ENCODE assay signal across 13 mouse cellular contexts in genomic region chrX:161909963-161910362, GRCm38 (mm10).
DNase-seq lines count a peak whose midpoint lies in the region; ATAC-seq and TF ChIP-seq lines count a peak whose summit lies in the region.
"Had no signal": no experiment of that assay in that cellular context is flagged by ENCODE, and none has a peak within 500 bp of the region (broad histone marks: within the 10 kb centered on the region; RNA-seq: fewer than 3 reads in every experiment).

No protein-coding gene starts in this region.

- peak; percentile 24 to 44 for DNase-seq in heart, adult 18-20 months
- DNase-seq in heart, adult 8-10 months (ENCODE audit: low spot score) = no peak
- DNase-seq in kidney, adult 2 months = peak; percentile 52
- DNase-seq in MN1 (ENCODE audit: low spot score) = peak; percentile 6
- DNase-seq in adrenal gland, postnatal 25 days = peak; percentile 37
- DNase-seq in limb, embryonic 10.5 days (ENCODE audit: low spot score) = no peak
- DNase-seq in forebrain, embryonic 14.5 days (ENCODE audit: low spot score) = no peak
- DNase-seq: lung, postnatal 10 days; thymus, postnatal 14 days had no signal

- no peak overlapping the region for H3K4me2 ChIP-seq in kidney, embryonic 15.5 days
- H3K4me2 ChIP-seq in forebrain, embryonic 14.5 days (ENCODE audit: low read length) = no peak overlapping the region

- no peak for TF ChIP-seq CTCF in kidney, adult 2 months (conservative IDR thresholded peaks at IDR 0.05; ENCODE audit: insufficient read depth, insufficient read length, low read depth, low read length)

- H3K9me3 ChIP-seq in kidney, embryonic 15.5 days (replicated peaks) = no peaks in the 10 kb centered on the region
- no peaks in the 10 kb centered on the region for H3K9me3 ChIP-seq in limb, embryonic 10.5 days (replicated peaks)
- H3K9me3 ChIP-seq in forebrain, embryonic 14.5 days (replicated peaks; ENCODE audit: control insufficient read depth, low read length) = no peaks in the 10 kb centered on the region
- H3K9me3 ChIP-seq: embryonic facial prominence, embryonic 12.5 days; heart, embryonic 10.5 days had no signal

- H3K27me3 ChIP-seq in kidney, adult 2 months (replicated peaks; ENCODE audit: control insufficient read depth, insufficient read depth, low read length) = no peaks in the 10 kb centered on the region
- H3K27me3 ChIP-seq in kidney, embryonic 15.5 days = peaks cover 77% of the 10 kb centered on the region
- peaks cover 100% of the 10 kb centered on the region for H3K27me3 ChIP-seq in limb, embryonic 10.5 days (ENCODE audit: low read depth, poor library complexity, severe bottlenecking)
- H3K27me3 ChIP-seq in forebrain, embryonic 14.5 days (replicated peaks; ENCODE audit: control insufficient read depth, insufficient read depth, low read length) = peaks cover 4% of the 10 kb centered on the region; the same call in 1 of the 2 replicates

- H3K4me1 ChIP-seq in kidney, adult 2 months (ENCODE audit: control insufficient read depth, insufficient read depth, low read length) = peaks cover 5% of the 10 kb centered on the region; the same call in 1 of the 2 replicates
- H3K4me1 ChIP-seq in kidney, embryonic 15.5 days = peaks cover 15% of the 10 kb centered on the region; the same call in 1 of the 2 replicates
- peaks cover 22% of the 10 kb centered on the region for H3K4me1 ChIP-seq in limb, embryonic 10.5 days
- no peaks in the 10 kb centered on the region for H3K4me1 ChIP-seq in forebrain, embryonic 14.5 days (ENCODE audit: control insufficient read depth, insufficient read depth, low read length)
- H3K4me1 ChIP-seq: embryonic facial prominence, embryonic 12.5 days had no signal

- no peak for ATAC-seq in kidney, embryonic 15.5 days (replicated peaks; ENCODE audit: low FRiP score)
- no peak for ATAC-seq in forebrain, embryonic 14.5 days
- ATAC-seq: activated CD4-positive, CD25-positive, alpha-beta regulatory T cell, adult 4 months had no signal

- H3K4me3 ChIP-seq in kidney, adult 2 months (ENCODE audit: insufficient read depth, low read depth, low read length) = no peak overlapping the region
- H3K4me3 ChIP-seq in kidney, embryonic 15.5 days (replicated peaks) = no peak overlapping the region
- H3K4me3 ChIP-seq in limb, embryonic 10.5 days = no peak overlapping the region
- no peak overlapping the region for H3K4me3 ChIP-seq in forebrain, embryonic 14.5 days (ENCODE audit: low read depth, low read length)

- no peak overlapping the region for H3K9ac ChIP-seq in kidney, embryonic 15.5 days
- no peak overlapping the region for H3K9ac ChIP-seq in forebrain, embryonic 14.5 days (ENCODE audit: low read length)
- H3K9ac ChIP-seq: embryonic facial prominence, embryonic 12.5 days had no signal

- TF ChIP-seq POLR2A in kidney, adult 2 months (IDR thresholded peaks at IDR 0.05; ENCODE audit: low read depth, low read length) = no peak

- H3K36me3 ChIP-seq in kidney, adult 2 months (ENCODE audit: control insufficient read depth, insufficient read depth, low read length) = no peaks in the 10 kb centered on the region
- H3K36me3 ChIP-seq in kidney, embryonic 15.5 days = no peaks in the 10 kb centered on the region
- no peaks in the 10 kb centered on the region for H3K36me3 ChIP-seq in limb, embryonic 10.5 days
- H3K36me3 ChIP-seq in forebrain, embryonic 14.5 days (ENCODE audit: control insufficient read depth, insufficient read depth, low read length) = no peaks in the 10 kb centered on the region
- H3K36me3 ChIP-seq: embryonic facial prominence, embryonic 12.5 days; heart, embryonic 10.5 days had no signal

- WGBS in kidney, adult 2 months = 43% methylated on average over 4 of the region's 4 CpGs
- 65% methylated on average over 4 of the region's 4 CpGs for WGBS in kidney, embryonic 15.5 days
- 62% methylated on average over 4 of the region's 4 CpGs for WGBS in limb, embryonic 10.5 days
- WGBS in forebrain, embryonic 14.5 days = 76% methylated on average over 4 of the region's 4 CpGs

- H3K27ac ChIP-seq in kidney, adult 2 months (ENCODE audit: insufficient read depth, low read depth, low read length) = no peak overlapping the region
- H3K27ac ChIP-seq in kidney, embryonic 15.5 days = no peak overlapping the region
- no peak overlapping the region for H3K27ac ChIP-seq in limb, embryonic 10.5 days
- no peak overlapping the region for H3K27ac ChIP-seq in forebrain, embryonic 14.5 days (ENCODE audit: low read depth, low read length)
- H3K27ac ChIP-seq: embryonic facial prominence, embryonic 12.5 days; heart, embryonic 10.5 days had no signal

Comparison
In these comparisons a context has a peak if more than half of its experiments do, and no peak if none do; other contexts are left out.
1. DNase-seq: peak in heart, adult 18-20 months (2 of 2), kidney, adult 2 months (single experiment), MN1 (single experiment) and adrenal gland, postnatal 25 days (single experiment); none in heart, adult 8-10 months (single experiment), limb, embryonic 10.5 days (single experiment) and forebrain, embryonic 14.5 days (single experiment).